Mouse (Mus musculus) heart, adult 2 months (tissue): Measurements from ENCODE around the gene Chrna9. TPM values are rescaled to one million over a fixed set of nuclear protein-coding genes. Genes with fewer than 3 reads are reported as not detected.

Experiments used
- DNase-seq, 2 experiments: peaks; one replicate each; pipeline ENCODE4 v3.0.0; 2021
- H3K27ac ChIP-seq: fragments of 200-600 bp; 2 replicates; pipeline ENCODE4 v1.8.1; 2022
- H3K27me3 ChIP-seq: fragments of 200-500 bp; 2 replicates; pipeline ENCODE4 v1.6.1; 2012; ENCODE audit warnings: mild to moderate bottlenecking, low read length, inconsistent platforms, mixed read lengths; ENCODE audit not compliant: control insufficient read depth, insufficient read depth
- H3K36me3 ChIP-seq: fragments of 200-500 bp; 2 replicates; pipeline ENCODE4 v1.6.1; 2012; ENCODE audit warnings: low read length, inconsistent platforms; ENCODE audit not compliant: control insufficient read depth, insufficient read depth
- H3K4me1 ChIP-seq: fragments of 200-500 bp; 2 replicates; pipeline ENCODE4 v1.6.1; 2011; ENCODE audit warnings: low read length; ENCODE audit not compliant: control insufficient read depth, insufficient read depth
- H3K4me3 ChIP-seq: fragments of 200-600 bp; 2 replicates; pipeline ENCODE4 v1.8.1; 2022
- H3K79me2 ChIP-seq: fragments of 200-500 bp; replicated peaks from 2 replicates; pipeline ENCODE4 v1.6.1; 2012; ENCODE audit warnings: mild to moderate bottlenecking, inconsistent platforms, low read length, moderate library complexity, mixed read lengths; ENCODE audit not compliant: control insufficient read depth, insufficient read depth
- H3K9ac ChIP-seq: fragments of 200-500 bp; 2 replicates; pipeline ENCODE4 v1.6.1; 2012; ENCODE audit warnings: low read depth, mild to moderate bottlenecking, control low read depth, inconsistent platforms, low read length, mixed read lengths
- CTCF ChIP-seq: fragments of 200-600 bp; IDR thresholded peaks from 2 replicates; pipeline ENCODE4 v1.8.1; 2022; ENCODE audit warnings: antibody characterized with exemption, mild to moderate bottlenecking, moderate library complexity
- EP300 ChIP-seq: fragments of 200-500 bp; IDR thresholded peaks from 2 replicates; pipeline ENCODE4 v1.6.1; 2011; ENCODE audit warnings: low read depth, low read length, control low read depth; ENCODE audit not compliant: insufficient read depth
- POLR2A ChIP-seq: fragments of 200-500 bp; IDR thresholded peaks from 2 replicates; pipeline ENCODE4 v1.6.1; 2011; ENCODE audit warnings: mild to moderate bottlenecking, low read depth, low read length, control low read depth; ENCODE audit not compliant: insufficient read depth
- WGBS: fragments of 180-500 bp; shearing (Covaris S2); methylation state at CpG from one replicate; pipeline ENCODE4 v1.1.7; 2018; 5-methylcytosine and 5-hydroxymethylcytosine counted together
- intact Hi-C: fragments of 180-260 bp; cut with DNase I; formaldehyde crosslinking; loops from one replicate; pipeline ENCODE4 v1.15.1; 2025
- polyA plus RNA-seq: library from polyadenylated mRNA; depleted of rRNA; stranded (reverse); fragments of >200 nt; gene quantifications from 2 replicates; pipeline ENCODE4 v1.2.3, GENCODE M21; 2012
- total RNA-seq, 2 experiments: library from RNA; stranded (reverse); gene quantifications; 2 replicates each; pipeline ENCODE4 v1.2.3; 2021

Gene Chrna9
- total and polyA plus RNA-seq, 3 experiments, result 0.18 to 0.52 TPM; not detected in 1

GRCm38 (mm10) chr5:65902811-65903210 lies 31.9 kb upstream of the Chrna9 start:
- intact Hi-C loops, result no loop called here
- no peaks in the 10 kb centered on the region for H3K79me2 ChIP-seq
- no peak for DNase-seq

DNA sequence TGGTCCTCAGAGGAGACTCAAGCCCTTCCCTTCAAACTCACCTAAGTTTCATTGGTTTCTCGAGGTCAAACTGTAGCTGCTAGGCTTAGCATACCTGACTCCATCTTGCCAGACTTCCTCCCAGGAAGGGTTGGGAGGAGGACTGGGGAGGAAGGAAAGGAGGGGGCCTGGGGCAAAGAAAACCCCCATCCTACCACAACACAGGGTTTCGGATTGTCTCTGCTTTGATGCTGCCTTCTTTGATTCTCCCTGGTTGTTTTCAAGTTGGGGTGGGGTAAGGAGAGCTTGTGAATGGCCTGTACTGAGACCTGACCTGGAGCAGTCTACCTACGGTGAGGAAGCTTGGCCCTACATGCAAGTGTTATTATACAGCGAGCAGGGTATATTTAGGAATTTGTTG lies 30.2 kb upstream of the Chrna9 start:
- H3K36me3 ChIP-seq, result no peaks in the 10 kb centered on the region
- no peak overlapping the region for H3K4me3 ChIP-seq
- no peaks in the 10 kb centered on the region for H3K27me3 ChIP-seq
- WGBS, result 89% methylated on average over 4 of the region's 4 CpGs
- no peak overlapping the region for H3K27ac ChIP-seq
- H3K79me2 ChIP-seq, result no peaks in the 10 kb centered on the region
- TF ChIP-seq CTCF, result no peak
- TF ChIP-seq POLR2A, result no peak
- no peak for TF ChIP-seq EP300
- H3K4me1 ChIP-seq, result no peaks in the 10 kb centered on the region
- intact Hi-C loops, result no loop called here
- no peak for DNase-seq
- H3K9ac ChIP-seq, result no peak overlapping the region

More at GRCm38 (mm10) chr5:65902811-65903210, 31.9 kb upstream of the Chrna9 start:
- 65% methylated on average over 9 of the region's 9 CpGs for WGBS
- H3K27ac ChIP-seq, result no peak overlapping the region
- H3K4me3 ChIP-seq, result no peak overlapping the region
- no peaks in the 10 kb centered on the region for H3K36me3 ChIP-seq
- TF ChIP-seq CTCF, result no peak
- no peaks in the 10 kb centered on the region for H3K27me3 ChIP-seq
- no peak overlapping the region for H3K9ac ChIP-seq
- H3K4me1 ChIP-seq, result no peaks in the 10 kb centered on the region

DNA sequence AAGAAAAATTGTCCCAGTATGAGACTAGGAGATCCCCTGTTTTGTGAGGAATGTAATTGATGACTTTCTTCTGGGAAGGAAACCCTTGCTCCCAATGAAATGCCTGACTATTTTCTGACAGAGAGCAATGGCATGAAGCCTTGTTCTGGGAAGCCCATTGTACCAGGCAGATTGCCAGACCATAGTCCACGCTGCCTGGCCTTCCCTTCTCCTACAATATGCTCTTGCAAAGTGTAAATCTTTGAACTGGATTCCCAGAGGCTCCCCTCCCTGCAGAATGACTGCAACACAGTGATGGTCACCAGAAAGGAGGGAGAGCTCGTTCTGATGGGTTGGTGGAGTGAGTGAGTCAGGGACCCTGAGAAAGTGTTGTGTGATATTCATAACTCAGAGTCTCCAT lies 26.0 kb upstream of the Chrna9 start:
- no peak for DNase-seq
- no peaks in the 10 kb centered on the region for H3K79me2 ChIP-seq
- no peaks in the 10 kb centered on the region for H3K4me1 ChIP-seq
- H3K4me3 ChIP-seq, result no peak overlapping the region
- no peak overlapping the region for H3K27ac ChIP-seq
- H3K9ac ChIP-seq, result no peak overlapping the region
- 50% methylated on average over 2 of the region's 2 CpGs for WGBS
- intact Hi-C loops, result no loop called here
- H3K36me3 ChIP-seq, result no peaks in the 10 kb centered on the region
- TF ChIP-seq EP300 (no peak), POLR2A (no peak), CTCF (no peak)
- H3K27me3 ChIP-seq, result no peaks in the 10 kb centered on the region

DNA sequence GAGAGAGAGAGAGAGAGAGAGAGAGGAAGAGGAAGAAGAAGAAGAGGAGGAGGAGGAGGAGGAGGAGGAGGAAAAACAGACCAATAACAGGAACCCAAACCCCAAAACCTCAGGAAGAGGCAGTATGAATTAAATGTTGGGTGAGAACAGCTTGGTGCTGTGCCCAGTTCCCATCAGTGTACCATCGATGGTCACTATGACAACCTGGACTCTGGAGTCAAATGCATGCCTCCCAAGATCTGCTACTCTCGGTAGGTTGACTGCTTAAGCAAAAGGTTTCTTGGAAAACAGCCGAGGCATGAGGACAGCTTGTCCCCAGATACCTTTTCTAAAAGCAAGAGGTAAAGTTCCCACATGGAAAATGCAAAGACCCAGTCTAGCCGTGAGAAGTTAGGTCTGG lies 25.4 kb upstream of the Chrna9 start:
- Histone ChIP-seq H3K27ac (no peak overlapping the region), H3K36me3 (no peaks in the 10 kb centered on the region), H3K9ac (no peak overlapping the region), H3K79me2 (no peaks in the 10 kb centered on the region), H3K4me1 (no peaks in the 10 kb centered on the region), H3K27me3 (no peaks in the 10 kb centered on the region), H3K4me3 (no peak overlapping the region)
- no peak for DNase-seq
- 71% methylated on average over 4 of the region's 4 CpGs for WGBS
- no peak for TF ChIP-seq POLR2A
- no peak for TF ChIP-seq EP300
- no peak for TF ChIP-seq CTCF
- intact Hi-C loops, result no loop called here

- Histone ChIP-seq H3K9ac (no peak overlapping the region), H3K4me1 (no peaks in the 10 kb centered on the region), H3K79me2 (no peaks in the 10 kb centered on the region), H3K4me3 (no peak overlapping the region), H3K27me3 (no peaks in the 10 kb centered on the region), H3K27ac (no peak overlapping the region), H3K36me3 (no peaks in the 10 kb centered on the region)
- intact Hi-C loops, result no loop called here
- TF ChIP-seq POLR2A (no peak), CTCF (no peak), EP300 (no peak)
- WGBS, result 83% methylated on average over 4 of the region's 4 CpGs
- no peak for DNase-seq
Observed at GRCm38 (mm10) chr5:65910398-65910797, 24.3 kb upstream of the Chrna9 start.

DNA sequence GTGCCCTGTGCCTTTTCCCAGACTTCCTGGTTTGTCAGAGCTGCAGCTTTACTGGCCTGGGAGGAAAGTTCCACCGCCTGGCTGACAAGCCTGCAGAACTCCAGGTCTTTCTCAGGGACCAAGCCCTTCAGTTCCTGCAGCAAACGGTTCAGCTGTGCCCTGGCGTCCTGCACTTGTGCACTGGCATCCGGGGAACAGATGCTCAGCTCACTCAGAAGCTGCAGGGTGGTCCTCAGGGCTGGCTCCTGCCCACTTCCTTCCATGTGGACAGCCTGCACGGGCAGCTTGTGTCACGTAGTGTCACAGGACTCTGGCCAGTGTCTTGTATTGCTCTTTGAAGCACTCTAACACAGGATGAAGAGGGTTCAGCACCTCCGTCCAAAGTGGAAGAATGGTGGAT lies 23.0 kb upstream of the Chrna9 start:
- Histone ChIP-seq H3K36me3 (no peaks in the 10 kb centered on the region), H3K79me2 (no peaks in the 10 kb centered on the region), H3K27me3 (no peaks in the 10 kb centered on the region), H3K9ac (no peak overlapping the region), H3K4me3 (no peak overlapping the region), H3K4me1 (no peaks in the 10 kb centered on the region), H3K27ac (no peak overlapping the region)
- 50% methylated on average over 7 of the region's 7 CpGs for WGBS
- no peak for DNase-seq
- intact Hi-C loops, result no loop called here
- no peak for TF ChIP-seq POLR2A
- TF ChIP-seq CTCF, result no peak
- TF ChIP-seq EP300, result no peak
